Mouse (Mus musculus) cerebellum, adult 2 months (tissue): ENCODE data around the gene Hist1h2ao. TPM values are rescaled to one million over a fixed set of nuclear protein-coding genes. Genes with fewer than 3 reads are reported as not detected.
A peak's percentile ranks its signal among the peaks of the same experiment; 100 is the strongest.
"Not testable (repeated sequence)": the region's sequence is repeated elsewhere in the genome, so short reads cannot be mapped to it uniquely, and the experiment has no call there.

Experiments used
- DNase-seq, 2 experiments: peaks; one replicate each; pipeline ENCODE4 v3.0.0; 2021
- H3K27ac ChIP-seq: fragments of 200-500 bp; 2 replicates; pipeline ENCODE4 v1.5.1; 2012; ENCODE audit warnings: low read length, control low read depth, inconsistent platforms; ENCODE audit not compliant: insufficient read depth
- H3K27me3 ChIP-seq: fragments of 200-500 bp; 2 replicates; pipeline ENCODE4 v1.6.1; 2012; ENCODE audit warnings: inconsistent platforms, mild to moderate bottlenecking, low read length, moderate library complexity; ENCODE audit not compliant: control insufficient read depth, insufficient read depth
- H3K4me1 ChIP-seq: fragments of 200-500 bp; 2 replicates; pipeline ENCODE4 v1.6.1; 2011; ENCODE audit warnings: low read length; ENCODE audit not compliant: control insufficient read depth, insufficient read depth
- H3K4me3 ChIP-seq: fragments of 200-500 bp; replicated peaks from 2 replicates; pipeline ENCODE3; 2011; ENCODE audit warnings: mild to moderate bottlenecking, low read depth, low read length, control low read depth; ENCODE audit not compliant: insufficient read depth
- CTCF ChIP-seq: fragments of 200-500 bp; IDR thresholded peaks from 2 replicates; pipeline ENCODE4 v1.5.1; 2011; ENCODE audit warnings: low read depth, mild to moderate bottlenecking, control low read depth, low read length, moderate library complexity, borderline replicate concordance; ENCODE audit not compliant: insufficient read depth
- POLR2A ChIP-seq: fragments of 200-500 bp; IDR thresholded peaks from 2 replicates; pipeline ENCODE4 v1.6.1; 2011; ENCODE audit warnings: low read length, control low read depth, borderline replicate concordance; ENCODE audit not compliant: insufficient read depth
- WGBS: fragments of 180-500 bp; shearing (Covaris S2); methylation state at CpG from one replicate; pipeline ENCODE4 v1.1.7; 2018; 5-methylcytosine and 5-hydroxymethylcytosine counted together
- polyA plus RNA-seq: library from polyadenylated mRNA; depleted of rRNA; stranded (reverse); fragments of >200 nt; gene quantifications from 2 replicates; pipeline ENCODE4 v1.2.3, GENCODE M21; 2012; rRNA removed

The Hist1h2ao gene
- polyA plus RNA-seq, 1 experiment = not detected

DNA sequence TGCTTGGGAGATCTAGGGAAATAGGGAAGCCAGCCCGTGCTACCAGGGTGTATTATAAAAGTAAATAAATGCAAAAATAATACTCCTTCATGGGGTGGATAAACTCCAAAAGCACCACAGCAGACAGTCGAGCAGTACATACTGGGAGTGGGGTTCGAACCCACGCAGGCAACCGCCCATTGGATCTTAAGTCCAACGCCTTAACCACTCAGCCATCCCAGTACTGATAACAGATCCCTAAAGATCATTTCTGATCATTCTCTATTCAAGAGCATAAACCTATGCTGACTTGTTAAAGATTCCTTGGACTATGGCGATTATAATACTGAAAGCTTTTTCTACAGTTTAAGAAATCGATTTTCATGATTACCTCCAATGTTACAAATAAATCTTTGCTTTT is 37.6 kb downstream of the Hist1h2ao start:
- 38% methylated on average over 8 of the region's 8 CpGs for WGBS
- no peak for DNase-seq
- Histone ChIP-seq H3K27me3 (no peaks in the 10 kb centered on the region), H3K4me1 (no peaks in the 10 kb centered on the region; the same call in 1 of the 2 replicates), H3K27ac (no peak overlapping the region), H3K4me3 (no peak overlapping the region)
- TF ChIP-seq CTCF (no peak), POLR2A (no peak)

DNA sequence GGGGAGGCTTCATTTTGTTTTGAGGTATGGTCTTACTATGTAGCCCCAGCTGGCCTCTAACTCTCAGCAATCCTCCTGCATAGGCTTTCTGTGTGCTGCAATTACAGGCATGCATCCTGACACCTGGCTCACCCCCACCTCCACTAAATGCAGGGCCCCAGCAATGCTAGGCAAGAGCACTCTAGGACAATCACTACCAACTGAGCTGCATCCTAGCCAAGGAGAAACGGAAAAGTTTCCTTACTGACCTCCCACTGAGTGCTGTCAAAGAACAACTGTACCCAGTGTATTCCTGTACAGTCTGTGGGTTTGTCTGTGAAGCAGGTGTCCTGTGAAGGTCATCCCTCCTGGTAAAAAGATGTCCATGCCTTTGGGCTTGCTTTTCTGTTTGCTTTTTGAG is 40.4 kb downstream of the Hist1h2ao start:
- H3K27me3 ChIP-seq, H3K27ac ChIP-seq, H3K4me1 ChIP-seq, H3K4me3 ChIP-seq, DNase-seq: not testable (repeated sequence)
- 34% methylated on average over 1 of the region's 1 CpGs for WGBS

DNA sequence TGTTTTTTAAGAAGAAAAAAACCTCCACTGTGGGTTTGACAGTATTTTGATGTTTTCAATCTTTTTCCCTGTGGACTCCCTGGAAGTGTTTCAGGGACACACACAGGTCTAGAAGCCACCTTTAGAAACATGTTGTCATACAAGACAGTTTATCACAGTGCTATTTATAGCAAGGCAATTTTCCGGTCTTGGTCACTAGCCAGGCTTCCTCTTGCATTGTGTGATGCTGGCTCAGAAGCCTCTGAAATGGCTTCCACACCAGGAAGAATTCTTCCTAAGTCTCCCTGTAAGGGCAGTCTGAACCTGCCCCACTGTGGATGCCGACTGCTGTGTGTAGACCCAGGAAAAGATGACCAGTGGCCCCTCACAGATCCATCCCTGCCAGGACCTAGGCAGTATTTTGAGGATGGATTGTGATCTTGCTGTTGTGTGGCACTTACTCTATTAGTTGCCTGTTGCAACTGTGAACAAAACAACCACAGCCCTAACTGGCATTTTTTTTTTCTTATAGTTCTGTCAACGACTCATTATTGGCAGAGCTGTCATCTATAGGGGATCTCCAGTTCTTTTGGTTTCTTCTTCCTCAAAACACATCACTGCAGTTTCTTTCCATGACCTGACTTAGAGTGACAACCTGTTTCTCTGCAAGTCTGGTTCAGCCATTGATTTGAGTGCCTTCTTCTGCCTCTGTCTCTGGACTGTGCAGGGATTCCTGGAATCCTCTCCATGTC is 42.1 kb downstream of the Hist1h2ao start:
- Histone ChIP-seq H3K4me3 (no peak overlapping the region), H3K27ac (no peak overlapping the region), H3K4me1 (no peaks in the 10 kb centered on the region; the same call in 1 of the 2 replicates), H3K27me3 (no peaks in the 10 kb centered on the region)
- no peak for TF ChIP-seq CTCF
- TF ChIP-seq POLR2A = no peak
- peak in 1 of 2 experiments; percentile 43 for DNase-seq
- WGBS = 43% methylated on average over 3 of the region's 3 CpGs

DNA sequence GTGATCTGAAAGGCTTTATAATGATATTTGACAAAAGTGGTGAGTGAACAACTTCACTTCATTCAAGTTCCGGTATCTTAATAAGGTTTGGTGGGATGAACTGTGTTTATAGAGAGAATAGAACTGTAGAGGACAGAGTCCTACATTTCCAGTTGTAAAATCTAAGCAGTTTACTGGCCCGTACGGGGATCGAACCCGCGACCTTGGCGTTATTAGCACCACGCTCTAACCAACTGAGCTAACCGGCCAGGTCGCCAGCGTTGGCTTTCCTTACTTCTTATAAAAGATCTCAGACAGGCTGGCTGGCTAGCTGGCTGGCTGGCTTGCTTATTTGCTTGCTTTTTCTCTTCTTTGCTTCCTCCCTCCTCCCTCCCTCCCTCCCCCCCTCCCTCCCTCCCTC is 44.9 kb downstream of the Hist1h2ao start:
- 5% methylated on average over 11 of the region's 11 CpGs for WGBS
- TF ChIP-seq POLR2A = no peak
- no peak for TF ChIP-seq CTCF
- H3K4me1 ChIP-seq = no peaks in the 10 kb centered on the region; the same call in 1 of the 2 replicates
- no peak overlapping the region for H3K27ac ChIP-seq
- peak; percentile 86 to 94 for DNase-seq
- no peaks in the 10 kb centered on the region for H3K27me3 ChIP-seq
- H3K4me3 ChIP-seq = peak overlapping the region; percentile 84

DNA sequence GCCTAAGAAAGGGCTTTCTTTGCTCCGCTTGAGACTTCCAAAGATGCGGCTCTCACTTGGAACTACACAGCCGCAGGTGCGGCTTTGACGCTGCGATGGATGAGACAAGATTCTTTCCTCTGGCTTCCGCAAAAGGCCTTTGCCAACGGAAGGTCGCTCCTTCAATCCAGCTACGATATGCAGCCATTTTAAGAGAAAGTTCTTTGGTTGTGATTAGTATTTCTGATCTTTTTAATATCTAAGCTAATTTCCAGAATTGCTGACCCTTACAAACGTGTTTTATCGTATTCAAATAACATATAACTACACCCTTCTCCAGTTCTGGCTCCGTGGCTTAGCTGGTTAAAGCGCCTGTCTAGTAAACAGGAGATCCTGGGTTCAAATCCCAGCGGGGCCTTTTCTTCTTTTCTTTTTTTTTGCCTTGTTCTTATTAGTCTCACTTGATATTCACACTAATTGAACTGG is 45.5 kb downstream of the Hist1h2ao start:
- H3K27me3 ChIP-seq = no peaks in the 10 kb centered on the region
- 0 out of 2 replicates have a peak overlapping the region, but pooled peaks have one; percentile 28 for H3K27ac ChIP-seq
- DNase-seq = peak; percentile 61 to 80
- H3K4me3 ChIP-seq = peak overlapping the region; percentile 84
- no peaks in the 10 kb centered on the region; the same call in 1 of the 2 replicates for H3K4me1 ChIP-seq
- TF ChIP-seq CTCF (no peak), POLR2A (no peak)
- 4% methylated on average over 15 of the region's 15 CpGs for WGBS

Other genes with a start within 250 kb of the Hist1h2ao start
- not detected in 2 replicates for gene Olfr1364, start 228.7 kb upstream of the Hist1h2ao start, polyA plus RNA-seq
- not detected in 2 replicates for gene Olfr1362, start 196.4 kb upstream of the Hist1h2ao start, polyA plus RNA-seq
- gene Olfr11, start 167.9 kb upstream of the Hist1h2ao start, polyA plus RNA-seq = 0.03 TPM in 1 of 2 replicates, not detected in the other
- gene Olfr1361, start 147.1 kb upstream of the Hist1h2ao start, polyA plus RNA-seq = not detected in 2 replicates
- not detected in 2 replicates for gene Olfr1360, start 133.1 kb upstream of the Hist1h2ao start, polyA plus RNA-seq
- gene Olfr1359, start 112.4 kb upstream of the Hist1h2ao start, polyA plus RNA-seq = not detected in 2 replicates
- gene Hist1h2bl, start 94.3 kb upstream of the Hist1h2ao start, polyA plus RNA-seq = not detected in 2 replicates
- gene Hist1h2ai, start 94.0 kb upstream of the Hist1h2ao start, polyA plus RNA-seq = 0.84 and 1.5 TPM in 2 replicates
- gene Hist1h3h, start 92.8 kb upstream of the Hist1h2ao start, polyA plus RNA-seq = 2.9 TPM in 1 of 2 replicates, not detected in the other
- not detected in 2 replicates for gene Hist1h2bm, start 88.4 kb upstream of the Hist1h2ao start, polyA plus RNA-seq
- gene Hist1h4j, start 75.4 kb upstream of the Hist1h2ao start, polyA plus RNA-seq = 2.4 and 3.6 TPM in 2 replicates
- 16.9 and 17.5 TPM in 2 replicates for gene Hist1h4k, start 60.0 kb upstream of the Hist1h2ao start, polyA plus RNA-seq
- gene Hist1h2ak, start 56.6 kb upstream of the Hist1h2ao start, polyA plus RNA-seq = 1.9 and 2.4 TPM in 2 replicates
- gene Hist1h2bn, start 56.3 kb upstream of the Hist1h2ao start, polyA plus RNA-seq = 1.2 and 2.6 TPM in 2 replicates
- gene Hist1h1b, start 29.8 kb upstream of the Hist1h2ao start, polyA plus RNA-seq = 0.27 and 0.41 TPM in 2 replicates
- 1.9 and 4.9 TPM in 2 replicates for gene Hist1h3i, start 27.1 kb upstream of the Hist1h2ao start, polyA plus RNA-seq
- gene Hist1h2an, start 23.2 kb upstream of the Hist1h2ao start, polyA plus RNA-seq = not detected in 2 replicates
- not detected in 2 replicates for gene Hist1h2bp, start 23.0 kb upstream of the Hist1h2ao start, polyA plus RNA-seq
- gene Hist1h2bq, start 268 bp upstream of the Hist1h2ao start, polyA plus RNA-seq = 1.2 and 2.3 TPM in 2 replicates
- gene Hist1h4m, start 1.3 kb downstream of the Hist1h2ao start, polyA plus RNA-seq = not detected in 2 replicates
- gene Hist1h4n, start 21.7 kb downstream of the Hist1h2ao start, polyA plus RNA-seq = 12.7 and 19.8 TPM in 2 replicates
- gene Hist1h2ap, start 23.0 kb downstream of the Hist1h2ao start, polyA plus RNA-seq = 1.5 and 1.6 TPM in 2 replicates
- 0.16 and 1.3 TPM in 2 replicates for gene Hist1h2br, start 23.3 kb downstream of the Hist1h2ao start, polyA plus RNA-seq
- 0.95 and 1.0 TPM in 2 replicates for gene Zfp184, start 134.6 kb downstream of the Hist1h2ao start, polyA plus RNA-seq
- not detected in 2 replicates for gene Pom121l2, start 170.7 kb downstream of the Hist1h2ao start, polyA plus RNA-seq
- gene Prss16, start 199.3 kb downstream of the Hist1h2ao start, polyA plus RNA-seq = 0.36 and 1.1 TPM in 2 replicates
- gene Hist1h2ah, start 225.1 kb downstream of the Hist1h2ao start, polyA plus RNA-seq = not detected in 2 replicates
- gene Hist1h2bk, start 225.4 kb downstream of the Hist1h2ao start, polyA plus RNA-seq = 0.34 TPM in 1 of 2 replicates, not detected in the other
- gene Hist1h4i, start 230.9 kb downstream of the Hist1h2ao start, polyA plus RNA-seq = 8.8 and 9.8 TPM in 2 replicates
- 0.60 and 1.1 TPM in 2 replicates for gene Hist1h2ag, start 232.5 kb downstream of the Hist1h2ao start, polyA plus RNA-seq
- 0.97 and 1.5 TPM in 2 replicates for gene Hist1h2bj, start 232.7 kb downstream of the Hist1h2ao start, polyA plus RNA-seq